Mouse (Mus musculus) layer of hippocampus, adult 18-20 months (tissue): ENCODE data around the gene Fndc3c1. TPM values are rescaled to one million over a fixed set of nuclear protein-coding genes. Genes with fewer than 3 reads are reported as not detected.
"Not testable (repeated sequence)": the region's sequence is repeated elsewhere in the genome, so short reads cannot be mapped to it uniquely, and the experiment has no call there.

Source experiments
- DNase-seq, 2 experiments: peaks; one replicate each; pipeline ENCODE4 v3.0.0; 2022; ENCODE audit warnings: low spot score in 2 of 2
- long read RNA-seq: library from polyadenylated mRNA; stranded (forward); transcript quantifications from one replicate; pipeline ENCODE4 v2.0.0, GENCODE M21; 2021
- microRNA-seq, 2 experiments: library from miRNA; unstranded; fragments of <30 nt; microRNA quantifications; one replicate each; pipeline ENCODE4 v1.2.0; 2021
- total RNA-seq, 2 experiments: library from RNA; stranded (reverse); gene quantifications; 2 replicates each; pipeline ENCODE4 v1.2.3; 2021

Fndc3c1 gene
- total RNA-seq, result not detected
- long read RNA-seq, result 0 reads

- no peak for DNase-seq
Measured at GRCm38 (mm10) chrX:106485101-106485651, at the start of gene Fndc3c1. Gene Fndc3c1, minus strand, starts transcription at chrX:106485401.

GRCm38 (mm10) chrX:106486451-106486850 lies 1.2 kb upstream of the Fndc3c1 start:
- no peak for DNase-seq

- no peak for DNase-seq
Measured at GRCm38 (mm10) chrX:106485671-106486070, 470 bp upstream of the Fndc3c1 start.

GRCm38 (mm10) chrX:106479891-106480290 lies 5.3 kb downstream of the Fndc3c1 start:
- DNase-seq, result not testable (repeated sequence)

- peak in 1 of 2 experiments; percentile 2 for DNase-seq
Measured at GRCm38 (mm10) chrX:106385304-106385703, 99.9 kb downstream of the Fndc3c1 start.

GRCm38 (mm10) chrX:106380608-106381007 lies 104.6 kb downstream of the Fndc3c1 start:
- no peak for DNase-seq

Small RNA genes lying within 50 kb of the gene (microRNA-seq; reads per million reads assigned to microRNA genes)
- 0 reads per million in 2 experiments for gene Gm27428

Other genes starting within 250 kb of the Fndc3c1 start
- gene Fnd3c2, start 230.0 kb downstream of the Fndc3c1 start, total RNA-seq, result not detected
- under 1 TPM in 1 of 2 experiments, not detected in 1; 0.30 TPM for gene Gm5127, start 97.8 kb upstream of the Fndc3c1 start, total RNA-seq
- gene Cysltr1, start 118.3 kb upstream of the Fndc3c1 start, total RNA-seq, result under 1 TPM; 0.64 to 0.94 TPM